Mouse (Mus musculus): Measurements from ENCODE around the gene Kprp. TPM values are rescaled to one million over a fixed set of nuclear protein-coding genes. Genes with fewer than 3 reads are reported as not detected.

Kprp gene
- total and polyA plus RNA-seq, 3 experiments: not detected

Other genes with a start within 250 kb of the Kprp start
- not detected in 2 replicates for gene Smcp, start 238.2 kb downstream of the Kprp start, total RNA-seq (2012; rRNA removed)
- gene Smcp, start 238.2 kb downstream of the Kprp start, polyA plus RNA-seq (2012; ENCODE audit: insufficient read depth in 1 of 2, insufficient read length in 2 of 2, low read depth in 1 of 2, low replicate concordance in 2 of 2, missing spikeins in 1 of 2): not detected
- not detected in 2 replicates for gene 2210017I01Rik, start 219.8 kb downstream of the Kprp start, total RNA-seq (2012; rRNA removed)
- not detected for gene 2210017I01Rik, start 219.8 kb downstream of the Kprp start, polyA plus RNA-seq (2012; ENCODE audit: insufficient read depth in 1 of 2, insufficient read length in 2 of 2, low read depth in 1 of 2, low replicate concordance in 2 of 2, missing spikeins in 1 of 2)
- gene Lce6a, start 205.6 kb downstream of the Kprp start, total RNA-seq (2012; rRNA removed): not detected in 2 replicates
- gene Lce6a, start 205.6 kb downstream of the Kprp start, polyA plus RNA-seq (2012; ENCODE audit: insufficient read depth in 1 of 2, insufficient read length in 2 of 2, low read depth in 1 of 2, low replicate concordance in 2 of 2, missing spikeins in 1 of 2): not detected
- gene Lce1a1, start 178.9 kb downstream of the Kprp start, total RNA-seq (2012; rRNA removed): not detected in 2 replicates
- gene Lce1a1, start 178.9 kb downstream of the Kprp start, polyA plus RNA-seq (2012; ENCODE audit: insufficient read depth in 1 of 2, insufficient read length in 2 of 2, low read depth in 1 of 2, low replicate concordance in 2 of 2, missing spikeins in 1 of 2): not detected
- gene Lce1b, start 170.3 kb downstream of the Kprp start, total RNA-seq (2012; rRNA removed): not detected in 2 replicates
- not detected for gene Lce1b, start 170.3 kb downstream of the Kprp start, polyA plus RNA-seq (2012; ENCODE audit: insufficient read depth in 1 of 2, insufficient read length in 2 of 2, low read depth in 1 of 2, low replicate concordance in 2 of 2, missing spikeins in 1 of 2)
- not detected in 2 replicates for gene Lce1a2, start 156.9 kb downstream of the Kprp start, total RNA-seq (2012; rRNA removed)
- gene Lce1a2, start 156.9 kb downstream of the Kprp start, polyA plus RNA-seq (2012; ENCODE audit: insufficient read depth in 1 of 2, insufficient read length in 2 of 2, low read depth in 1 of 2, low replicate concordance in 2 of 2, missing spikeins in 1 of 2): not detected
- gene Lce1c, start 148.0 kb downstream of the Kprp start, total RNA-seq (2012; rRNA removed): not detected in 2 replicates
- not detected for gene Lce1c, start 148.0 kb downstream of the Kprp start, polyA plus RNA-seq (2012; ENCODE audit: insufficient read depth in 1 of 2, insufficient read length in 2 of 2, low read depth in 1 of 2, low replicate concordance in 2 of 2, missing spikeins in 1 of 2)
- gene Lce1d, start 140.0 kb downstream of the Kprp start, total RNA-seq (2012; rRNA removed): not detected in 2 replicates
- not detected for gene Lce1d, start 140.0 kb downstream of the Kprp start, polyA plus RNA-seq (2012; ENCODE audit: insufficient read depth in 1 of 2, insufficient read length in 2 of 2, low read depth in 1 of 2, low replicate concordance in 2 of 2, missing spikeins in 1 of 2)
- gene Lce1e, start 118.2 kb downstream of the Kprp start, total RNA-seq (2012; rRNA removed): not detected in 2 replicates
- not detected for gene Lce1e, start 118.2 kb downstream of the Kprp start, polyA plus RNA-seq (2012; ENCODE audit: insufficient read depth in 1 of 2, insufficient read length in 2 of 2, low read depth in 1 of 2, low replicate concordance in 2 of 2, missing spikeins in 1 of 2)
- gene Lce1f, start 106.9 kb downstream of the Kprp start, total RNA-seq (2012; rRNA removed): not detected in 2 replicates
- not detected for gene Lce1f, start 106.9 kb downstream of the Kprp start, polyA plus RNA-seq (2012; ENCODE audit: insufficient read depth in 1 of 2, insufficient read length in 2 of 2, low read depth in 1 of 2, low replicate concordance in 2 of 2, missing spikeins in 1 of 2)
- gene Gm38119, start 88.2 kb downstream of the Kprp start, total RNA-seq (2012; rRNA removed): not detected in 2 replicates
- gene Gm38119, start 88.2 kb downstream of the Kprp start, polyA plus RNA-seq (2012; ENCODE audit: insufficient read depth in 1 of 2, insufficient read length in 2 of 2, low read depth in 1 of 2, low replicate concordance in 2 of 2, missing spikeins in 1 of 2): not detected
- not detected in 2 replicates for gene Lce1g, start 74.9 kb downstream of the Kprp start, total RNA-seq (2012; rRNA removed)
- not detected for gene Lce1g, start 74.9 kb downstream of the Kprp start, polyA plus RNA-seq (2012; ENCODE audit: insufficient read depth in 1 of 2, insufficient read length in 2 of 2, low read depth in 1 of 2, low replicate concordance in 2 of 2, missing spikeins in 1 of 2)
- not detected in 2 replicates for gene Lce1h, start 62.2 kb downstream of the Kprp start, total RNA-seq (2012; rRNA removed)
- not detected for gene Lce1h, start 62.2 kb downstream of the Kprp start, polyA plus RNA-seq (2012; ENCODE audit: insufficient read depth in 1 of 2, insufficient read length in 2 of 2, low read depth in 1 of 2, low replicate concordance in 2 of 2, missing spikeins in 1 of 2)
- not detected in 2 replicates for gene Lce1i, start 48.3 kb downstream of the Kprp start, total RNA-seq (2012; rRNA removed)
- gene Lce1i, start 48.3 kb downstream of the Kprp start, polyA plus RNA-seq (2012; ENCODE audit: insufficient read depth in 1 of 2, insufficient read length in 2 of 2, low read depth in 1 of 2, low replicate concordance in 2 of 2, missing spikeins in 1 of 2): not detected
- not detected in 2 replicates for gene Lce1j, start 36.7 kb downstream of the Kprp start, total RNA-seq (2012; rRNA removed)
- not detected for gene Lce1j, start 36.7 kb downstream of the Kprp start, polyA plus RNA-seq (2012; ENCODE audit: insufficient read depth in 1 of 2, insufficient read length in 2 of 2, low read depth in 1 of 2, low replicate concordance in 2 of 2, missing spikeins in 1 of 2)
- not detected in 2 replicates for gene Lce1k, start 19.4 kb downstream of the Kprp start, total RNA-seq (2012; rRNA removed)
- not detected for gene Lce1k, start 19.4 kb downstream of the Kprp start, polyA plus RNA-seq (2012; ENCODE audit: insufficient read depth in 1 of 2, insufficient read length in 2 of 2, low read depth in 1 of 2, low replicate concordance in 2 of 2, missing spikeins in 1 of 2)
- not detected in 2 replicates for gene Lce1l, start 24.0 kb upstream of the Kprp start, total RNA-seq (2012; rRNA removed)
- not detected for gene Lce1l, start 24.0 kb upstream of the Kprp start, polyA plus RNA-seq (2012; ENCODE audit: insufficient read depth in 1 of 2, insufficient read length in 2 of 2, low read depth in 1 of 2, low replicate concordance in 2 of 2, missing spikeins in 1 of 2)
- gene 2310050C09Rik, start 43.0 kb upstream of the Kprp start, total RNA-seq (2012; rRNA removed): not detected in 2 replicates
- gene 2310050C09Rik, start 43.0 kb upstream of the Kprp start, polyA plus RNA-seq (2012; ENCODE audit: insufficient read depth in 1 of 2, insufficient read length in 2 of 2, low read depth in 1 of 2, low replicate concordance in 2 of 2, missing spikeins in 1 of 2): not detected
- not detected in 2 replicates for gene Lce3a, start 99.0 kb upstream of the Kprp start, total RNA-seq (2012; rRNA removed)
- gene Lce3a, start 99.0 kb upstream of the Kprp start, polyA plus RNA-seq (2012; ENCODE audit: insufficient read depth in 1 of 2, insufficient read length in 2 of 2, low read depth in 1 of 2, low replicate concordance in 2 of 2, missing spikeins in 1 of 2): not detected
- gene Lce3b, start 105.7 kb upstream of the Kprp start, total RNA-seq (2012; rRNA removed): not detected in 2 replicates
- gene Lce3b, start 105.7 kb upstream of the Kprp start, polyA plus RNA-seq (2012; ENCODE audit: insufficient read depth in 1 of 2, insufficient read length in 2 of 2, low read depth in 1 of 2, low replicate concordance in 2 of 2, missing spikeins in 1 of 2): not detected
- not detected in 2 replicates for gene Lce3c, start 117.2 kb upstream of the Kprp start, total RNA-seq (2012; rRNA removed)
- not detected for gene Lce3c, start 117.2 kb upstream of the Kprp start, polyA plus RNA-seq (2012; ENCODE audit: insufficient read depth in 1 of 2, insufficient read length in 2 of 2, low read depth in 1 of 2, low replicate concordance in 2 of 2, missing spikeins in 1 of 2)
- not detected in 2 replicates for gene Lce3d, start 130.1 kb upstream of the Kprp start, total RNA-seq (2012; rRNA removed)
- not detected for gene Lce3d, start 130.1 kb upstream of the Kprp start, polyA plus RNA-seq (2012; ENCODE audit: insufficient read depth in 1 of 2, insufficient read length in 2 of 2, low read depth in 1 of 2, low replicate concordance in 2 of 2, missing spikeins in 1 of 2)
- gene Lce3e, start 139.8 kb upstream of the Kprp start, total RNA-seq (2012; rRNA removed): not detected in 2 replicates
- not detected for gene Lce3e, start 139.8 kb upstream of the Kprp start, polyA plus RNA-seq (2012; ENCODE audit: insufficient read depth in 1 of 2, insufficient read length in 2 of 2, low read depth in 1 of 2, low replicate concordance in 2 of 2, missing spikeins in 1 of 2)
- gene Lce3f, start 165.0 kb upstream of the Kprp start, total RNA-seq (2012; rRNA removed): not detected in 2 replicates
- gene Lce3f, start 165.0 kb upstream of the Kprp start, polyA plus RNA-seq (2012; ENCODE audit: insufficient read depth in 1 of 2, insufficient read length in 2 of 2, low read depth in 1 of 2, low replicate concordance in 2 of 2, missing spikeins in 1 of 2): not detected
- gene Crct1, start 188.4 kb upstream of the Kprp start, total RNA-seq (2012; rRNA removed): not detected in 2 replicates
- gene Crct1, start 188.4 kb upstream of the Kprp start, polyA plus RNA-seq (2012; ENCODE audit: insufficient read depth in 1 of 2, insufficient read length in 2 of 2, low read depth in 1 of 2, low replicate concordance in 2 of 2, missing spikeins in 1 of 2): not detected
- gene Lce1m, start 191.8 kb upstream of the Kprp start, total RNA-seq (2012; rRNA removed): not detected in 2 replicates
- gene Lce1m, start 191.8 kb upstream of the Kprp start, polyA plus RNA-seq (2012; ENCODE audit: insufficient read depth in 1 of 2, insufficient read length in 2 of 2, low read depth in 1 of 2, low replicate concordance in 2 of 2, missing spikeins in 1 of 2): not detected
- gene Gm4858, start 241.6 kb upstream of the Kprp start, total RNA-seq (2012; rRNA removed): not detected in 2 replicates
- not detected for gene Gm4858, start 241.6 kb upstream of the Kprp start, polyA plus RNA-seq (2012; ENCODE audit: insufficient read depth in 1 of 2, insufficient read length in 2 of 2, low read depth in 1 of 2, low replicate concordance in 2 of 2, missing spikeins in 1 of 2)

Data from MEL (cell line).